Mouse (Mus musculus) C2C12 (cell line): ENCODE measurements around the gene Optc. TPM values are rescaled to one million over a fixed set of nuclear protein-coding genes. Genes with fewer than 3 reads are reported as not detected.

Experiments
- H3K27me3 ChIP-seq: one replicate; pipeline ENCODE4 v1.6.1; 2011; ENCODE audit not compliant: control insufficient read depth, insufficient read depth, insufficient read length
- H3K36me3 ChIP-seq: one replicate; pipeline ENCODE4 v1.6.1; 2011; ENCODE audit not compliant: control insufficient read depth, insufficient read depth
- H3K4me3 ChIP-seq: one replicate; pipeline ENCODE4 v1.5.1; 2011; ENCODE audit warnings: mild to moderate bottlenecking, control low read depth; ENCODE audit not compliant: poor library complexity, insufficient read depth, severe bottlenecking
- H3K79me2 ChIP-seq: one replicate; pipeline ENCODE4 v1.6.1; 2011; ENCODE audit not compliant: control insufficient read depth, insufficient read depth
- H3K79me3 ChIP-seq: one replicate; pipeline ENCODE4 v1.6.1; 2011; ENCODE audit warnings: low read depth, control low read depth
- H3ac ChIP-seq: one replicate; pipeline ENCODE3; 2011; ENCODE audit warnings: low read depth; ENCODE audit not compliant: control insufficient read depth, insufficient read length
- CEBPB ChIP-seq: IDR thresholded peaks from one replicate; pipeline ENCODE4 v1.6.1; 2011; ENCODE audit warnings: low read depth, mild to moderate bottlenecking, control low read depth, moderate library complexity
- CTCF ChIP-seq: IDR thresholded peaks from one replicate; pipeline ENCODE4 v1.5.1; 2011; ENCODE audit not compliant: control insufficient read depth, insufficient read depth, insufficient read length
- FOSL1 ChIP-seq: IDR thresholded peaks from one replicate; pipeline ENCODE4 v1.8.0; 2011; ENCODE audit warnings: mild to moderate bottlenecking, low read length; ENCODE audit not compliant: poor library complexity, insufficient read depth, severe bottlenecking
- MAX ChIP-seq: IDR thresholded peaks from one replicate; pipeline ENCODE4 v1.6.1; 2011; ENCODE audit warnings: mild to moderate bottlenecking, control low read depth
- MYOD1 ChIP-seq: IDR thresholded peaks from one replicate; pipeline ENCODE4 v1.6.1; 2011; ENCODE audit warnings: low read depth; ENCODE audit not compliant: control insufficient read depth, insufficient read length
- MYOG ChIP-seq: IDR thresholded peaks from one replicate; pipeline ENCODE4 v1.6.1; 2011; ENCODE audit not compliant: control insufficient read depth, insufficient read length; ENCODE audit errors: extremely low read depth
- USF1 ChIP-seq: IDR thresholded peaks from one replicate; pipeline ENCODE4 v1.6.1; 2011; ENCODE audit warnings: low read depth, mild to moderate bottlenecking, control low read depth, moderate library complexity
- polyA plus RNA-seq: library from polyadenylated mRNA; unstranded; fragments of >200 nt; fragmentation: generic; extraction: Trizol; gene quantifications from one replicate; pipeline ENCODE4 v1.2.1, GENCODE M21; 2012; ENCODE audit warnings: missing spikeins

Gene Optc
- polyA plus RNA-seq, 1 experiment: 0.27 TPM

DNA sequence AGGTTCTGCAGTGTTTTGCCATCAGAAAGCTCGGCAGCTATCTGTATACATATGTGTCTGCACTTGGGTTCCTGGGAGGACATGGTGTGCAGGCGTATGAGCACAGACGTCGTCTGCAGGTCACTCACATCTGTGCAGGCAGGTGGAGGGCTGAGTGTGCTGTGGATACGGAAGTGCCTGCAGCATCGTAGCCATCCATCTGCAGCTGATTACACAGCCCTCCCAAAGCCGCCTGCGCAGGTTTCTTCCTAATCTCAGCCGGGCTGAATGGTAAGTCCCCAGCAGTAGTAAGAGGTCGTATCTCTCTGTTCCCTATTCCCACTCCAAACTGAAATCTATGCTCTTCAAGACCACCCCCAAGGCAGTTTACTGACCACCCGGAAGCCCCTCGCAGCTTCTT, 1.4 kb downstream of the Optc start:
- Histone ChIP-seq H3K36me3 (no peaks in the 10 kb centered on the region), H3K79me2 (no peaks in the 10 kb centered on the region), H3K4me3 (no peak overlapping the region), H3K27me3 (no peaks in the 10 kb centered on the region), H3ac (no peak overlapping the region), H3K79me3 (no peaks in the 10 kb centered on the region)
- TF ChIP-seq USF1 (no peak), FOSL1 (no peak), CEBPB (no peak), MYOD1 (no peak), MAX (no peak)

DNA sequence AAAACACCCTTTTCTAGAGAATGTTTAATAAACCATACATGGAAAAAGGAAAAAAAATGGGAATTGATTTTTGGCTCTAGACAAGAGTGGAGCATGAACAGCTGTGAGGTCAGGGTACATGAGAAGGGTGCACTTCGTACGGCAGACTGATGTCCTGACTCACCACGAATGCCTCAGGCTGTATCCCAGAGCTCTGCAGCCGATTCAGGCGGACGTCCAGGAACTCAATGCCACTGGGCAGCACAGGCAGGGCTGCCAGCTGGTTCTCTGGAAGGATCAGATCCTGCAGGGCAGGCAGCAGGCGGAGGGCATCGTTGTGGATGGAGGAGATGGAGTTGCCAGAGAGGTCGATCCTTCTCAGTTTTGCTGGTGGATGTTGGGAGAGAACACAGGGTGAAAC, 7.0 kb downstream of the Optc start:
- TF ChIP-seq CTCF: no peak
- TF ChIP-seq CEBPB: no peak
- TF ChIP-seq MAX: no peak
- TF ChIP-seq USF1: no peak
- TF ChIP-seq MYOG: no peak
- no peak for TF ChIP-seq FOSL1
- no peak for TF ChIP-seq MYOD1
- Histone ChIP-seq H3K79me2 (no peaks in the 10 kb centered on the region), H3ac (no peak overlapping the region), H3K79me3 (no peaks in the 10 kb centered on the region), H3K27me3 (no peaks in the 10 kb centered on the region), H3K36me3 (no peaks in the 10 kb centered on the region), H3K4me3 (no peak overlapping the region)

DNA sequence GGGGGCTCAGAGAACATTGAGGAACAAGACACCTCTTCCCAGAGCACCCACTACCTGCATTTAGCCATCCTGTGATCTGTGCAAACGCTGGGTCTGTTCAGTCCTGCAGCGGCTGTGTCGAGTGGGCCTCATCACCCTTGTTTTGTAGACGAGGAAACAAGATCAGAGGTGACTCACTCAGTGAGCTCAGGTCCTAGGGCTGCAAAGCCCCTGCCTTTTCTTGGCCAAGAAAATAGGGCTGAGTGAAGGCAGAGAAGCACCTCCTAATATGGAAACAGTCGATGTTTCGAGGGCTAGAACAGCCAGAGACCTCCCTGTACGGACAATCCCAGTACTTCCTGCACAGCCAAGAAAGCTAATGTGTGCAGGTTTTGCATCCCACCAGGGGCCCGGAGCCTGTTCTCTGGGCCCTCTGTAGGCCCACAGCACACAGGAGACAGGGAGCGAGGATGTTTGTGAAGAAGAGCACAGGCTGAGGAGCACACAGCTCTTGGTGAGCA, 8.7 kb downstream of the Optc start:
- no peaks in the 10 kb centered on the region for H3K79me3 ChIP-seq
- TF ChIP-seq CTCF: no peak
- TF ChIP-seq FOSL1: no peak
- TF ChIP-seq MYOG: no peak
- no peak for TF ChIP-seq MYOD1
- no peak for TF ChIP-seq USF1
- H3K79me2 ChIP-seq: no peaks in the 10 kb centered on the region
- H3K4me3 ChIP-seq: no peak overlapping the region
- peak overlapping the region; percentile 37 for H3ac ChIP-seq
- H3K27me3 ChIP-seq: no peaks in the 10 kb centered on the region
- H3K36me3 ChIP-seq: no peaks in the 10 kb centered on the region

DNA sequence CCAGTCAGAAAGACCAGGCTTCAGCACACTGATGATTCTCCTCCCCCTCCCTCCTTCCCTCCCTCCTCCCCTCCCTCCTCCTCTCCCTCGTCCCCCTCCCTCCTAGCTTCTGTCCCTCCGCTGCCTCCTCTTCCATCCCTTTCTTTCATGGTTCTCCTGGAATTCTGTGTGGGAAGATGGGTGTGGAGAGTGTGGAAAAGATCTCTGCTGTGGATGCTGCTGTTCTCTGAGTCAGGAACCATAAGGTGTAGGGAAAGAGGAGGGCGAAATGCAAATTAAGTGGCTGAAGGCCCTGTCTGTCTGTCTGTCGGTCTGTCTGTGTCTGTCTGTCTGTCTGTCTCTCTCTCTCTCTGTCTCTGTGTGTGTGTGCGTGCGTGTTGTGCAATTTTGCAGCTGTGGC, 10.5 kb downstream of the Optc start:
- TF ChIP-seq USF1: no peak
- no peak for TF ChIP-seq MYOD1
- TF ChIP-seq CTCF: no peak
- TF ChIP-seq CEBPB: no peak
- TF ChIP-seq FOSL1: no peak
- no peak for TF ChIP-seq MYOG
- no peak for TF ChIP-seq MAX
- Histone ChIP-seq H3K79me3 (no peaks in the 10 kb centered on the region), H3ac (no peak overlapping the region), H3K36me3 (no peaks in the 10 kb centered on the region), H3K79me2 (no peaks in the 10 kb centered on the region), H3K27me3 (no peaks in the 10 kb centered on the region), H3K4me3 (no peak overlapping the region)

DNA sequence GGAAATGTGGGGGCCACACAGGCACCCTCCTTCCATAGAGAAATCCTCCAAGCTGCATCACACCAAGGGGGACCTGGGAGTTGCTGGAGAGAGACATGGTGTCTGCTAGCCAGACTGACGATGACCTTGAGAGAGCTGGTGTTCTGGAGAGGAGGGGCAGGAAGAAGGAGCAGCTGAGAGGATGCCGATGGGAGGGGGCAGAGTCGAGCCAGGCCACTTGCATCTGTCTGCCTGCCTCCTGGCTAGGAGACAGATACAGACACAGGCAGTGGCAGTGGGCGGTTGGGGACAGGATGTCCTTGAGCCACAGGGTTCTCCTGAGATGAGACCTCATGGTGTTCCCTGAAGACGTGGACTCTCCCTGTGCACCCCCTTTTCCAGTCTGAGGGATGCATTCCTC, 16.3 kb downstream of the Optc start:
- Histone ChIP-seq H3K79me3 (no peaks in the 10 kb centered on the region), H3ac (no peak overlapping the region), H3K27me3 (no peaks in the 10 kb centered on the region), H3K4me3 (no peak overlapping the region), H3K79me2 (no peaks in the 10 kb centered on the region), H3K36me3 (no peaks in the 10 kb centered on the region)
- no peak for TF ChIP-seq USF1
- no peak for TF ChIP-seq MYOD1
- no peak for TF ChIP-seq FOSL1
- no peak for TF ChIP-seq CTCF

DNA sequence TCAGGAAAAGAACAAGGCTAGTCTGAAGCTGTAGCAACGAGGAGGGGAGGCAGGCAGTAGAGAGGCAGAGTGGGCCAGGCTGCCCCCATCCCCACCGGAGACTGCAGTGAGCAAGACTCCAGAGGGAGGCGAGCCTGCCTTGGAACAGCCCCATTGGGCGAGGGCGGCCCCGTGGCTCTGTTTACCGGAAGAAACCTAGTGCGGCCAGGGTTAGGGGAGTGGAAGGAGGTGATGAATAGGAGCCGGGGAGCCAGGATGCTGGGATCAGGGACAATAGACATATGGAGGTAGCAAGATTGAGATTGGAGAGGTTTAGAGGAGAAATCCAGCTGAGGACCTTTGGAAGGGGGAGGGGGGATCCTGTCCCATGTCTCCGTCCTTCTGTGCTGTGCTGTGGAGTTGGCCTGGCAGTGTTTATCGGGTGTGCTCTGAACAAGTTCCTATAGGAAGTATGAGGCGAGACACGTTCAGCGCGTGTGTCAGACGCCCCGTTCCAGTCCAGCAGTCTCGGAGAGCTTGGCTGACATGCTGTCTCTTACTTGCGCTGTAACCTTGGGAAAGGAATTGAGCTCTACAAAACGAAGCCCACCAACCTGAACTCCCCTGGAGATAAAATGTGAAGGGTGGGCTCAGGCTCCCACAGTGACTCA, 17.7 kb downstream of the Optc start:
- H3K79me3 ChIP-seq: no peaks in the 10 kb centered on the region
- H3K27me3 ChIP-seq: no peaks in the 10 kb centered on the region
- no peak overlapping the region for H3ac ChIP-seq
- H3K4me3 ChIP-seq: no peak overlapping the region
- no peaks in the 10 kb centered on the region for H3K79me2 ChIP-seq
- no peaks in the 10 kb centered on the region for H3K36me3 ChIP-seq
- no peak for TF ChIP-seq MYOG
- no peak for TF ChIP-seq FOSL1
- no peak for TF ChIP-seq MYOD1
- TF ChIP-seq CEBPB: no peak
- TF ChIP-seq MAX: no peak
- no peak for TF ChIP-seq USF1
